Mouse (Mus musculus) intestine, embryonic 16.5 days (tissue): ENCODE measurements at regions not wholly inside any gene's neighbourhood (a gene's known extent, or its start where the extent isn't known, plus 50 kb on each side); places are given as distances from the start of the nearest gene placed in this dataset.

Experiments used
- ATAC-seq: fragments of 200-750 bp; cut with Nextera tagmentation; 2 replicates; pipeline ENCODE4 v1.8.0; 2017; ENCODE audit warnings: moderate TSS enrichment, moderate library complexity
- H3K27ac ChIP-seq: fragments of 300-500 bp; sonication (generic); 2 replicates; pipeline ENCODE4 v1.5.1; 2014; ENCODE audit warnings: mild to moderate bottlenecking, low read length
- H3K27me3 ChIP-seq: fragments of 300-500 bp; sonication (generic); replicated peaks from 2 replicates; pipeline ENCODE4 v1.6.1; 2014; ENCODE audit warnings: low read length, control low read depth, mixed read lengths; ENCODE audit not compliant: control insufficient read depth, insufficient read depth
- H3K36me3 ChIP-seq: fragments of 300-500 bp; sonication (generic); 2 replicates; pipeline ENCODE4 v1.6.1; 2014; ENCODE audit warnings: low read length, control low read depth; ENCODE audit not compliant: control insufficient read depth, insufficient read depth
- H3K4me1 ChIP-seq: fragments of 300-500 bp; sonication (generic); 2 replicates; pipeline ENCODE4 v1.6.1; 2014; ENCODE audit warnings: low read length, control low read depth, mixed read lengths; ENCODE audit not compliant: control insufficient read depth, insufficient read depth
- H3K4me2 ChIP-seq: fragments of 300-500 bp; sonication (generic); 2 replicates; pipeline ENCODE4 v1.6.1; 2014; ENCODE audit warnings: low read depth, low read length, control low read depth
- H3K4me3 ChIP-seq: fragments of 300-500 bp; sonication (generic); 2 replicates; pipeline ENCODE4 v1.5.1; 2014; ENCODE audit warnings: mild to moderate bottlenecking, low read length
- H3K9ac ChIP-seq: fragments of 300-500 bp; sonication (generic); 2 replicates; pipeline ENCODE4 v1.6.1; 2014; ENCODE audit warnings: low read depth, low read length
- H3K9me3 ChIP-seq: fragments of 300-500 bp; sonication (generic); 2 replicates; pipeline ENCODE4 v1.6.1; 2016; ENCODE audit warnings: low read length, control low read depth; ENCODE audit not compliant: control insufficient read depth
- WGBS: fragments of 180-500 bp; shearing (Covaris S2); extraction: QIAGEN DNeasy Blood & Tissue Kit; methylation state at CpG from one replicate; pipeline ENCODE4 v1.1.7; 2014; 5-methylcytosine and 5-hydroxymethylcytosine counted together

GRCm38 (mm10) chr4:32174771-32175170 lies 63.8 kb upstream of the Bach2 start:
- H3K4me1 ChIP-seq, result no peaks in the 10 kb centered on the region
- no peak overlapping the region for H3K4me2 ChIP-seq
- 78% methylated on average over 7 of the region's 7 CpGs for WGBS
- no peak overlapping the region for H3K4me3 ChIP-seq
- H3K27me3 ChIP-seq, result no peaks in the 10 kb centered on the region
- no peak overlapping the region for H3K27ac ChIP-seq
- no peaks in the 10 kb centered on the region for H3K36me3 ChIP-seq
- H3K9ac ChIP-seq, result no peak overlapping the region
- ATAC-seq, result no peak
- no peaks in the 10 kb centered on the region for H3K9me3 ChIP-seq

DNA sequence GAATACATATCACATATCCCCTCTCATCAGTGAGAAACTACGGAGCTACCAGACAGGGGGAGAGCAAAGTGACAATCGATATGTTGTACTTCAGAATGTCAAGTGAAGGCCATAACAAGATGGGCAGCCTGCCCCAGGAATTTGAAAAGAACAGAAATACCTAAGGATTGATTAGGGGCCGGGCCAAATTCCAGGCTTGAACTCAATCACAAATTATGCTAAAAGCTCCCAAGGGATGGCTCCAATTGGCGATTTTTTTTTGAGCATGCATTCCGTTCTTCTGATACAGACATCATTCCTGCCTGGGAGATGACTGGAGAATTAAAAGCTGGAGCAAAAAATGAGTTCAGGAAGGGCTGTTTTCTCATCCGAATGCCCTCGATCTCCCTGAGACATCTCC lies 63.4 kb upstream of the Bach2 start:
- ATAC-seq, result no peak
- 78% methylated on average over 7 of the region's 7 CpGs for WGBS
- no peak overlapping the region for H3K4me3 ChIP-seq

DNA sequence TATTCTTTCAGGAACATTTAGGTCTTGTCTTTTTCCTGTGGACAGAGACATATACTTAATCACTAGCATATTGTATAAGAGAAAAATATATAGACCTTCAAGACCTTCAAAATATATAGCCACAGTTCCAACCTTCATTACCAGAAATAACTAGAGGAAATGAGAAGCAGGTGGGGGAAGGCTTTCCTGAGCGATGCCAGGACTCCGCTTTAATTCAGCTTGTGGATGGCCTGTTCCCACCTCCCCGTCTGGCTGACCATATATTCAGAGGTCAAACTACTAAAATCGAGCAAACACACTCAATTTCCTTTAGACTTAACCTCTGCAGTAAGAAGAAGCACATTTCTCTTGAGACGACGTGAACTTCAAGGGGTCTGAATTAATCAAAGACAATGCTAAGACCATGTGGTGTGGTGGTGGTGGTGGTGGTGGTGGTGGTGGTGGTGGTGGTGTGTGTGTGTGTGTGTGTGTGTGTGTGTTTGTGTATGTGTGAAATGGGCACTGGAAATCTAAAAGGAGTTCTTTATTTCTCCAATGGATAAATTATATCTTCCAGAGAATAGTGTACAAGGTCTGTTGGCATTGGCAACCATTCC lies 62.7 kb upstream of the Bach2 start:
- Histone ChIP-seq H3K4me2 (no peak overlapping the region), H3K36me3 (no peaks in the 10 kb centered on the region), H3K4me1 (no peaks in the 10 kb centered on the region), H3K9ac (no peak overlapping the region), H3K4me3 (no peak overlapping the region), H3K27ac (no peak overlapping the region), H3K9me3 (no peaks in the 10 kb centered on the region), H3K27me3 (no peaks in the 10 kb centered on the region)
- 67% methylated on average over 6 of the region's 6 CpGs for WGBS
- ATAC-seq, result no peak

More for the DNA sequence above, 63.4 kb upstream of the Bach2 start:
- Histone ChIP-seq H3K9ac (no peak overlapping the region), H3K4me1 (no peaks in the 10 kb centered on the region), H3K9me3 (no peaks in the 10 kb centered on the region), H3K27ac (no peak overlapping the region), H3K27me3 (no peaks in the 10 kb centered on the region), H3K36me3 (no peaks in the 10 kb centered on the region), H3K4me2 (no peak overlapping the region)

DNA sequence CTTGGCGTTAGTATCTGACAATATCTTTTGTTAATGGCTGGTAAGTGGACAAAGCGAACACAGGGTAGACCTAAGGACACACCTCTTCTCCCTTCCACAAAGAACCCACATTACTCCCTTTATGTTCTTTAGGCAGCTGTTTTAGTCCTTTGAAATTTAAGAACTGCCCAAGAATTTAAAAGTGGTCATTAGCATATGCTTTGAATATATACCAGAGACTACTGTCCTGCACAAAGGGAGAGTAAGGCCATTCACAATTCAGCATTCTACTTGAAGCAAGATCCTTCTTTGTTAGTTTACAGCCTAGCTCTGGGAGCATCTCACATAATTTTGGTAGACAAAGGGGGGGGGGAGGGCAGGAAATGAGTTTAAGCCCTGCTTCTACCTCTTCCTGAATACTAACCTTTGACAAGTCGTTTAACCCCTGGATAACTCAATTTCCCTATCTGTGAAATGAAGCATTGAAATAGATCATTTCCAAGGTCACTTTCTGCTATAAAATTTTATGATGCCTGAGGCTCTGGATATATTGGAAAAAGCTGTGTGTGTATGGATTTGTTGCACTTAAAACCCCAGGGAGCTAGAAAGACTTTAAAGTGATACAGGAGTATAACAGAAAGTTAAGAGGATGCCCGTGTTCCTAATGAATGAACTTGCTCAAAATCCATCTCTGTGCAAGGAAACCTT lies 62.0 kb upstream of the Bach2 start:
- Histone ChIP-seq H3K4me1 (no peaks in the 10 kb centered on the region), H3K27me3 (no peaks in the 10 kb centered on the region), H3K9me3 (no peaks in the 10 kb centered on the region), H3K4me3 (no peak overlapping the region), H3K4me2 (no peak overlapping the region), H3K27ac (no peak overlapping the region), H3K36me3 (no peaks in the 10 kb centered on the region), H3K9ac (no peak overlapping the region)
- 59% methylated on average over 4 of the region's 4 CpGs for WGBS
- no peak for ATAC-seq

GRCm38 (mm10) chr4:32177933-32178639 lies 60.5 kb upstream of the Bach2 start:
- no peaks in the 10 kb centered on the region for H3K9me3 ChIP-seq
- no peak overlapping the region for H3K9ac ChIP-seq
- H3K4me3 ChIP-seq, result no peak overlapping the region
- no peaks in the 10 kb centered on the region for H3K27me3 ChIP-seq
- H3K27ac ChIP-seq, result no peak overlapping the region
- H3K4me1 ChIP-seq, result no peaks in the 10 kb centered on the region
- 71% methylated on average over 7 of the region's 7 CpGs for WGBS
- H3K4me2 ChIP-seq, result no peak overlapping the region
- no peaks in the 10 kb centered on the region for H3K36me3 ChIP-seq
- ATAC-seq, result no peak

- Histone ChIP-seq H3K4me2 (no peak overlapping the region), H3K27ac (peak overlapping the region; percentile 52), H3K4me1 (no peaks in the 10 kb centered on the region), H3K9ac (no peak overlapping the region), H3K36me3 (no peaks in the 10 kb centered on the region), H3K9me3 (no peaks in the 10 kb centered on the region), H3K4me3 (no peak overlapping the region), H3K27me3 (no peaks in the 10 kb centered on the region)
- ATAC-seq, result peak; percentile 92
- WGBS, result 27% methylated on average over 8 of the region's 8 CpGs
Measured at GRCm38 (mm10) chr4:32179707-32180241, 58.8 kb upstream of the Bach2 start.

DNA sequence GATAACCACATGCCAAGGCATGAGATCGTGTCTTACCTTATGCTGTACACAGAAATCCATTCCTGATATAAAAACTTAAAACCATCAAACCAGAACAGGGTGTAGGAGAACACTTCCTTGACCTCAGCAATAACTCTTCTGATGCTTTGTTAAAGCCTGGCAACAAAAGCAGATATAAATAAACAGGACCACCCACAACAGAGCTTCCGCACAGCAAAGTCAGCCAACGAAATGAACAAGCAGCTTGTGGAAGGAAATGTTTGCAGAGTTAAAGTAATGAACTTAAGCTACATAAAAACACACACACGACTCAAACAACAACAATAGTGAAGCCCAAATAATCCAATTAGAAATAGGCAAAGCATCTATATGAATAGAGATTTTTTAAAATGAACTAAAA lies 54.8 kb upstream of the Bach2 start:
- 60% methylated on average over 4 of the region's 4 CpGs for WGBS
- Histone ChIP-seq H3K9me3 (no peaks in the 10 kb centered on the region), H3K27me3 (no peaks in the 10 kb centered on the region), H3K9ac (no peak overlapping the region), H3K4me1 (no peaks in the 10 kb centered on the region), H3K27ac (no peak overlapping the region), H3K36me3 (no peaks in the 10 kb centered on the region), H3K4me2 (no peak overlapping the region), H3K4me3 (no peak overlapping the region)
- ATAC-seq, result no peak

- Histone ChIP-seq H3K27ac (no peak overlapping the region), H3K4me3 (no peak overlapping the region), H3K4me2 (no peak overlapping the region), H3K27me3 (no peaks in the 10 kb centered on the region), H3K9ac (no peak overlapping the region), H3K9me3 (no peaks in the 10 kb centered on the region), H3K4me1 (no peaks in the 10 kb centered on the region), H3K36me3 (no peaks in the 10 kb centered on the region)
- ATAC-seq, result no peak
- WGBS, result 83% methylated on average over 10 of the region's 10 CpGs
Measured at GRCm38 (mm10) chr4:32185986-32186385, 52.6 kb upstream of the Bach2 start.

DNA sequence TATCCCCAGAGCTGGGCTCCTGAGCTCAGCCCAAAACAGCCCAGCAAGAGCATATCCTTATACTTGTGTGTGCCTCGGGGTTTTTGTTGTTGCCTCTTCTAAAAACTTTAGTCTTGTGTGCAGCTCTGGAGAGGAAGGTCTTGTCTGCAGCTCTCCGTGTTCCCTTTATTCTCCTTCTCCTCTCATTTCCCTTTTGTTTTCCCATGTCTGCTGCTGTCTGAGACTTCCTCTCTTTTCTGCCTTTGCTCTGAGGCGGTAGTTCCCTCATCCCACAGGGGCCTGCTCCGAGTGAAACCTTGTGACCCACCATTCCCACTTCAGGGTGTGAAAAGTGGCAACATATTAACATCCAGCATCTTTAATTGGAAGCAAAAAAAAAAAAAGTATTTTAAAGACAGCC lies 51.5 kb upstream of the Bach2 start:
- Histone ChIP-seq H3K27ac (no peak overlapping the region), H3K4me3 (no peak overlapping the region), H3K9ac (no peak overlapping the region), H3K4me2 (no peak overlapping the region), H3K27me3 (no peaks in the 10 kb centered on the region), H3K9me3 (no peaks in the 10 kb centered on the region), H3K36me3 (no peaks in the 10 kb centered on the region), H3K4me1 (no peaks in the 10 kb centered on the region)
- WGBS, result 65% methylated on average over 4 of the region's 4 CpGs
- no peak for ATAC-seq
